Mouse (Mus musculus) bone marrow, adult 2 months (tissue): ENCODE measurements around the gene Htr5b. TPM values are rescaled to one million over a fixed set of nuclear protein-coding genes. Genes with fewer than 3 reads are reported as not detected.

Experiments
- H3K27ac ChIP-seq: fragments of 200-500 bp; 2 replicates; pipeline ENCODE4 v1.5.1; 2012; ENCODE audit warnings: low read depth, mild to moderate bottlenecking, control low read depth, inconsistent platforms, low read length; ENCODE audit not compliant: control insufficient read depth, poor library complexity, insufficient read depth
- H3K4me1 ChIP-seq: fragments of 200-500 bp; 2 replicates; pipeline ENCODE4 v1.6.1; 2011; ENCODE audit warnings: low read length; ENCODE audit not compliant: control insufficient read depth, insufficient read depth
- H3K4me3 ChIP-seq: fragments of 200-500 bp; replicated peaks from 2 replicates; pipeline ENCODE3; 2011; ENCODE audit warnings: mild to moderate bottlenecking, low read depth, low read length, control low read depth; ENCODE audit not compliant: control insufficient read depth
- CTCF ChIP-seq: fragments of 200-500 bp; IDR thresholded peaks from 2 replicates; pipeline ENCODE4 v1.5.1; 2011; ENCODE audit warnings: low read length, control low read depth; ENCODE audit not compliant: control insufficient read depth, insufficient read depth
- POLR2A ChIP-seq: fragments of 200-500 bp; IDR thresholded peaks from 2 replicates; pipeline ENCODE4 v1.6.1; 2011; ENCODE audit warnings: low read depth, mild to moderate bottlenecking, control low read depth, low read length, borderline replicate concordance; ENCODE audit not compliant: control insufficient read depth
- WGBS: fragments of 180-500 bp; shearing (Covaris S2); methylation state at CpG from one replicate; pipeline ENCODE4 v1.1.7; 2018; 5-methylcytosine and 5-hydroxymethylcytosine counted together
- polyA plus RNA-seq: library from polyadenylated mRNA; stranded (reverse); fragments of >200 nt; gene quantifications from 2 replicates; pipeline ENCODE4 v1.2.4, GENCODE M21; 2011; ENCODE audit warnings: low replicate concordance; ENCODE audit not compliant: missing spikeins, insufficient read depth, insufficient read length

The Htr5b gene
- polyA plus RNA-seq, 1 experiment: not detected

DNA sequence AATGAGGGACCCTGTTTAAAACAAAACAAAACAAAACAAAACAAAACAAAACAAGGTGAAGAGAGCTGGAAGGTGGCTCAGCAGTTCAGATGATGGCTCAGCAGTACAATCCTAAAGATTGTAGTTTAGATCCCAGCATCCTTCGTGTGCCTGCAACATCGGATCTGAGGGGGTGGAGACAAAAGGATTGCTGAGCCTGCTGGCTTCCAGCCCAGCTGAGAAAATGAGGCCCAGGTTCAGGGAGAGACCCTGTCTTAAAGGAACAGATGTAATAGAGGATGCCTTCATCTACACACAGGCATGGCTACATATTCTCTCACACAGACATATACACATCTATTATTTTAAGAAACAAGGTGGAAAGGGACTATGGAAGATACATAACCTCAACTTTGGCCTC is 17.1 kb downstream of the Htr5b start:
- H3K4me1 ChIP-seq: no peaks in the 10 kb centered on the region
- TF ChIP-seq POLR2A: no peak
- TF ChIP-seq CTCF: no peak
- H3K27ac ChIP-seq: no peak overlapping the region
- H3K4me3 ChIP-seq: no peak overlapping the region
- WGBS: 77% methylated on average over 2 of the region's 2 CpGs

DNA sequence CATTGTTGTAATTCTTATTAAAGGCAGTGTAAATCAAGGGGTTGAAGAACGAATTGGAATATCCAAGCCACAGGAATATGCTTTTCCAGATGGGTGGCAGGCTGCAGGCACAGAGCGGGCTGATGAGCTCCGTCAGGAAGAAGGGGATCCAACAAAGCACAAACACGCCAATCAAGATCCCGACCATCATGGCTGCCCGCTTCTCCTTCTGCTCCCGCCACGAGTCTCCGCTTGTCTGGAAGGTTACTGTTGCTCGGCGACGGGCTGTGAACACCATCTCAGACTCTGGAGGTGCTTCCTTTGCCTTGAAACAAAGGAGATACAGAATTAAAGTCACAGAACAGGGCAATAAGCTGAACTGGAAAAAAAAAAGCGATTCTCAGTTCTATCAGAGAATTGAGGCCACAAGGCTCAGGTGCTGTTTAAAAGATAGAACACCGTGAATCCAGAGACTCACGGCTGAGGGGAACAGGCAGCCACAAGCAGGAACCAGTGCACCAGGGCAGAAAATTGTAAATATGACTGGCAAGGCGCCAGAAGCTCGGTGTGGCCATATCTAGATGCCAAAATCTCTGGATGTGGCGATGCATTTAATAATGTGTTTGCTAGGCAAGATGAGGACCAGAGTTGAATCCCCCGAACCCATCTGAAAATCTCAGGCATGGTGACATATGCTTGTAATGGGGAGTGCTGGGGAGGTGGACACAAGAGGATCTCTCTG is 17.7 kb downstream of the Htr5b start:
- Histone ChIP-seq H3K4me1 (no peaks in the 10 kb centered on the region), H3K4me3 (no peak overlapping the region), H3K27ac (no peak overlapping the region)
- TF ChIP-seq POLR2A: no peak
- TF ChIP-seq CTCF: no peak
- WGBS: 85% methylated on average over 19 of the region's 19 CpGs

DNA sequence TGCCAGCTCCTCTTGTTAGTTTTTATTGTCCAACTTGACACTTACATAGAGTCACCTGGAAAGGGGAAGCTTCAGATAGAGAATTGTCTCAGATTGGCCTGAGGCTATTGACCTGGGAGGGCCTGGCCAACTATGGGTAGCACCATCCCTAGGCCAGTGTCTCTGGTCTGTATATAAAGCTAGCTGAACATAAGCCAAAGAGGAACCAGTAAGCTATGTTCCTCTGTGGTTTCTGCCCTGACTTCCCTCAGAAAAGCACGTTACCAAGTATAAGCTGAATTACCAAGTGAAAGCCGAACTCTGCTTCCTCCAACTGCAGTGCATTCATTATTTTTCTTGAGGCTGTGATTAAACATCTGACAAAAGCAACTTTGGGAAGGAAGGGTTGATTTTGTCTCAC is 19.5 kb downstream of the Htr5b start:
- 6% methylated on average over 2 of the region's 2 CpGs for WGBS
- no peak for TF ChIP-seq CTCF
- no peak for TF ChIP-seq POLR2A
- H3K4me1 ChIP-seq: no peaks in the 10 kb centered on the region
- no peak overlapping the region for H3K4me3 ChIP-seq
- H3K27ac ChIP-seq: no peak overlapping the region

DNA sequence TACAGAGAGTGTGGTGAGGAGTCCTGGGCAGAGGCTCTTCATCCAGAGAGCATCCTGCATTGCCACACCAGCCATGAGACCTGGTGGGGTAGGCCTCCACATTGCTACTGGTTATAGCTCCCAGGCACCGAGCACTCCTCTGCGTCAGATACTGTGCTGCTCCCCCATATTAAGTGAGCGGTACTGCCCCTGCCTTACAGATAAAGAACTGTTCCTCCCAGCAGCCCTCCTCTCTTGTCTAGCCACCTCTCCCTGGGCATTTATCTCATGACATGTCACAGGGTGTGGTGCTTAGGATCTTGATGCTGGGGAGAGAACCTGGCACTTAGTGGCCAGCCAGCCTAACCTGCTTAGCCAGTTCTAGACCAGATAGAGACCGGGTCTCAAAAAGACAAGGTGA is 31.2 kb downstream of the Htr5b start:
- WGBS: 73% methylated on average over 4 of the region's 4 CpGs
- Histone ChIP-seq H3K4me1 (no peaks in the 10 kb centered on the region), H3K4me3 (no peak overlapping the region), H3K27ac (no peak overlapping the region)
- TF ChIP-seq POLR2A (no peak), CTCF (no peak)

GRCm38 (mm10) chr1:121490241-121490640 is 38.0 kb downstream of the Htr5b start:
- H3K4me3 ChIP-seq: no peak overlapping the region
- no peaks in the 10 kb centered on the region for H3K4me1 ChIP-seq
- no peak for TF ChIP-seq POLR2A
- peak; percentile 44; the same call in 1 of the 2 replicates for TF ChIP-seq CTCF
- H3K27ac ChIP-seq: no peak overlapping the region
- WGBS: 55% methylated on average over 5 of the region's 5 CpGs

DNA sequence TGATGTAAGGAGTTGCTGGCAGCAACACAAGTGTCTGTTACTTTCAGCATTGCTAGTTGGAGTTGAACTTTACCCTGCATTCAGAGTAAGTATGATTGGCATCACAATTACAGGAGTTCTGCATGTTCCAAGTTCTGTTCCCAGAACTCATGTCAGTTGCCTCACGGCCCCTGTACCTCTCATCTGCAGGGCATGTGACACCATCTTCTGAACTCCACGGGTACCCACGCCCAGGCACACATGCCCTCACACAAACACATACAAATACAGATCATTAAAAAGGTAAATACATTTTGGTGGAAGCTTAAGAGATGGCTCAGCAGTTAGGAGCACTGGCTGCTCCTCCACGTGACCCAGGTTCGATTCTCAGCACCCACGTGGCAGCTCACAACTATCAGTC is 41.5 kb downstream of the Htr5b start:
- 84% methylated on average over 6 of the region's 6 CpGs for WGBS
- Histone ChIP-seq H3K27ac (no peak overlapping the region), H3K4me1 (no peaks in the 10 kb centered on the region), H3K4me3 (no peak overlapping the region)
- TF ChIP-seq POLR2A: no peak
- TF ChIP-seq CTCF: no peak

GRCm38 (mm10) chr1:121483091-121483490 is 45.2 kb downstream of the Htr5b start:
- Histone ChIP-seq H3K4me3 (no peak overlapping the region), H3K27ac (no peak overlapping the region), H3K4me1 (peaks cover 1% of the 10 kb centered on the region; the same call in 1 of the 2 replicates)
- WGBS: 82% methylated on average over 4 of the region's 4 CpGs
- TF ChIP-seq POLR2A: no peak
- TF ChIP-seq CTCF: no peak

GRCm38 (mm10) chr1:121479403-121479802 is 48.9 kb downstream of the Htr5b start:
- WGBS: 79% methylated on average over 5 of the region's 5 CpGs
- no peak for TF ChIP-seq POLR2A
- no peak for TF ChIP-seq CTCF
- peaks cover 3% of the 10 kb centered on the region; the same call in 1 of the 2 replicates for H3K4me1 ChIP-seq
- no peak overlapping the region for H3K27ac ChIP-seq
- no peak overlapping the region for H3K4me3 ChIP-seq
